Comparison of ENCODE assay signal across 8 mouse cellular contexts in the genomic region with DNA sequence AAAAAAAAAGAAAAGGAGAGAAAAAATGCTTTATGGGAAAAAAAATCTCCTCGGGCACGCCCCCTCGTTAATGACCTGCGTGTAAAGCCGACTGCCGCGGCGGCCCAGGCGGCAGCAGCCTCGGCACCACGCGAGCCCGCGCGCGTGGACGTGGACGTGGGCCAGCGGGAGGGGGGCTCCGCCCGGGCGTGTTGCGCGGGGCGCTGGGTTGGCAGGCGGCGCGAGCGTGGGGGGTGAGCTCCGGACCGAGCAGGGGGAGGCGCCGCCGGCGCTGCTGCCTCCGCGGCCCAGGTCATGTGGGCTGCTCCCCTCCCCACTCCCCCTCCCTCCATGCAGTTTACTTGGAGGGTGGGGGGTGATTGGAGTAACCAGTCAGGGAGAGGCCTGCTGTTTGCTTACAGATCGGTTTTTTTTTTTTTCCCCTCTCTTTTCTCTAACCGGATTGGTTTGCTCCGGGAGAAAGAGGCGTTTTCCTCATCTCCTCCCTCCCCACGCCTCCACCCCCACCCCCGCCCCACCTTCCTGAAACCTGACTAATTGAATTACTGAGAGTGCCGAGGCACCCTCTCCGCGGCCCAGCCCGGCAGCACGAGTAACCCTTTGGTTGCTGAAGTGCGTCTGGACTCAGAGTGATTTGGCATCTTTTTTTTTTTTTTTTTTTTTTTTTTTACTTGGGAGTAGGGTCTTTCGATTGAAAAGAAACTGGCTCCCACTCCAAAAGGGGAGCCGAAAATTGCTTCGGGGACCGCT. TPM values are rescaled to one million over a fixed set of nuclear protein-coding genes. Genes with fewer than 3 reads are reported as not detected.
DNase-seq lines count a peak whose midpoint lies in the region; ATAC-seq and TF ChIP-seq lines count a peak whose summit lies in the region.

No protein-coding gene starts in this region.

- ATAC-seq in heart, embryonic 12.5 days (ENCODE audit: insufficient number of reproducible peaks, low FRiP score) = peak; percentile 87
- peak; percentile 90 for ATAC-seq in kidney, embryonic 16.5 days (ENCODE audit: low FRiP score, low TSS enrichment)
- peak; percentile 77 for ATAC-seq in liver, embryonic 11.5 days (replicated peaks; ENCODE audit: low FRiP score)

- TF ChIP-seq POLR2A in bone marrow, adult 2 months (IDR thresholded peaks at IDR 0.05; ENCODE audit: borderline replicate concordance, control insufficient read depth, low read depth, low read length) = no peak

- H3K36me3 ChIP-seq in heart, embryonic 12.5 days = no peaks in the 10 kb centered on the region
- H3K36me3 ChIP-seq in kidney, embryonic 16.5 days (ENCODE audit: insufficient read depth, low read length) = no peaks in the 10 kb centered on the region
- no peaks in the 10 kb centered on the region for H3K36me3 ChIP-seq in liver, embryonic 11.5 days (ENCODE audit: control insufficient read depth, insufficient read depth, low read length)

- H3K27ac ChIP-seq in bone marrow, adult 2 months (ENCODE audit: control insufficient read depth, insufficient read depth, low read depth, low read length, poor library complexity) = no peak overlapping the region; the same call in 1 of the 2 replicates
- peak overlapping the region; percentile 91 for H3K27ac ChIP-seq in heart, embryonic 12.5 days (ENCODE audit: poor library complexity, severe bottlenecking)
- H3K27ac ChIP-seq in kidney, embryonic 16.5 days (ENCODE audit: low read length) = peak overlapping the region; percentile 95
- H3K27ac ChIP-seq in liver, embryonic 11.5 days (ENCODE audit: low read depth, low read length) = peak overlapping the region; percentile 74; the same call in 1 of the 2 replicates

- H3K4me3 ChIP-seq in bone marrow, adult 2 months (replicated peaks; ENCODE audit: control insufficient read depth, low read depth, low read length) = peak overlapping the region; percentile 27
- peak overlapping the region; percentile 76 for H3K4me3 ChIP-seq in heart, embryonic 12.5 days
- H3K4me3 ChIP-seq in kidney, embryonic 16.5 days (ENCODE audit: low read length) = peak overlapping the region; percentile 72
- H3K4me3 ChIP-seq in liver, embryonic 11.5 days (ENCODE audit: low read depth, low read length) = peak overlapping the region; percentile 66

- DNase-seq in 3134 (ENCODE audit: extremely low read depth, insufficient read length, low spot score) = peak; percentile 92
- peak; percentile 83 for DNase-seq in fat pad, adult 2 months (ENCODE audit: extremely low read depth, low read depth, low spot score)
- DNase-seq in liver, embryonic 11.5 days (ENCODE audit: low spot score) = peak; percentile 81
- DNase-seq in neural tube, embryonic 10.5 days (ENCODE audit: extremely low spot score, low spot score) = peak; percentile 92
- peak; percentile 91 for DNase-seq in telencephalon, adult 2 months (ENCODE audit: low read depth, low spot score)

- H3K9me3 ChIP-seq in heart, embryonic 12.5 days (replicated peaks) = no peaks in the 10 kb centered on the region
- H3K9me3 ChIP-seq in kidney, embryonic 16.5 days (ENCODE audit: low read length) = no peaks in the 10 kb centered on the region
- H3K9me3 ChIP-seq in liver, embryonic 11.5 days (ENCODE audit: control insufficient read depth, low read length) = no peaks in the 10 kb centered on the region

- H3K4me1 ChIP-seq in bone marrow, adult 2 months (ENCODE audit: control insufficient read depth, insufficient read depth, low read length) = no peaks in the 10 kb centered on the region
- no peaks in the 10 kb centered on the region; the same call in 1 of the 2 replicates for H3K4me1 ChIP-seq in heart, embryonic 12.5 days (replicated peaks)
- H3K4me1 ChIP-seq in kidney, embryonic 16.5 days (ENCODE audit: insufficient read depth, low read length) = peaks cover 7% of the 10 kb centered on the region
- H3K4me1 ChIP-seq in liver, embryonic 11.5 days (replicated peaks; ENCODE audit: control insufficient read depth, insufficient read depth, low read length) = no peaks in the 10 kb centered on the region

- WGBS in bone marrow, adult 2 months = under 1% methylated on average over 53 of the region's 53 CpGs
- under 1% methylated on average over 53 of the region's 53 CpGs for WGBS in heart, embryonic 12.5 days
- under 1% methylated on average over 49 of the region's 53 CpGs for WGBS in kidney, embryonic 16.5 days
- WGBS in liver, embryonic 11.5 days = under 1% methylated on average over 50 of the region's 53 CpGs

- peak overlapping the region; percentile 89 for H3K9ac ChIP-seq in heart, embryonic 12.5 days
- peak overlapping the region; percentile 84 for H3K9ac ChIP-seq in kidney, embryonic 16.5 days (replicated peaks; ENCODE audit: low read length)
- peak overlapping the region; percentile 65 for H3K9ac ChIP-seq in liver, embryonic 11.5 days (ENCODE audit: low read depth, low read length)

- peak overlapping the region; percentile 95 for H3K4me2 ChIP-seq in heart, embryonic 12.5 days
- peak overlapping the region; percentile 98 for H3K4me2 ChIP-seq in kidney, embryonic 16.5 days (replicated peaks; ENCODE audit: low read depth, low read length)
- peak overlapping the region; percentile 83 for H3K4me2 ChIP-seq in liver, embryonic 11.5 days

- H3K27me3 ChIP-seq in heart, embryonic 12.5 days (replicated peaks) = no peaks in the 10 kb centered on the region
- no peaks in the 10 kb centered on the region for H3K27me3 ChIP-seq in kidney, embryonic 16.5 days (ENCODE audit: insufficient read depth, low read length)
- H3K27me3 ChIP-seq in liver, embryonic 11.5 days (replicated peaks; ENCODE audit: control insufficient read depth, insufficient read depth, low read length) = peaks cover 64% of the 10 kb centered on the region

- TF ChIP-seq CTCF in bone marrow, adult 2 months (IDR thresholded peaks at IDR 0.05; ENCODE audit: control insufficient read depth, insufficient read depth, low read length) = no peak

RNA-seq across cellular contexts. Expression of a gene that starts 1.8 kb away (rescaled TPM):
- polyA plus RNA-seq in bone marrow, adult 2 months (2011; ENCODE audit: insufficient read depth, insufficient read length, low replicate concordance, missing spikeins) = 1.0 and 2.1 TPM in 2 replicates
- polyA plus RNA-seq in heart, embryonic 12.5 days (2016; fragmentation: Nextera tagmentation; extraction: Ambion mirVana) = 24.5 and 25.2 TPM in 2 replicates
- polyA plus RNA-seq in kidney, embryonic 16.5 days (2015; fragmentation: Nextera tagmentation; extraction: Ambion mirVana) = 26.9 and 32.4 TPM in 2 replicates
- polyA plus RNA-seq in liver, embryonic 11.5 days (2014; fragmentation: Nextera tagmentation; extraction: Ambion mirVana) = 11.8 and 12.7 TPM in 2 replicates
